In the genomic region with DNA sequence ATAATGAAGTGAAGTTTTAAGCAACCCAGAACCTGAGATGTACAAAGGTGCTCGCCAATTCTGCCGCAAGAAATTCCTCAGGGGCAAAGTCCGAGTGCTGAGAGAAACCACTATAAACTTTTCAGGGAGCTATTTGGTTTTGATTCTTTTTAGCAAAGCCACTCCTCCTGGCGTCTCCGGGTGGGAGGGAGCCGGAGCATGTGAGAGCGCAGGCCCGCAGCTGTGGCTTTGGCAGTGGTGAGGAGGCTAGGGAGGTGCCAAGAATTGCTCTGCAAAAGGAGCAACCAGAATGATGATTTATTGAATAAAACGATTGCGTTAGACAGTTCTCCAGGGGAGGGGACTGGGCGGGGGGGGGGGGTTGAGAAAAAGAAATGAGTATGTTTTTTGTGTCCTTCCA, we compare ENCODE assay signal across 8 mouse cellular contexts.
A peak's percentile ranks its signal among the peaks of the same experiment; 100 is the strongest.
DNase-seq lines count a peak whose midpoint lies in the region; ATAC-seq lines count a peak whose summit lies in the region.

No protein-coding gene starts in this region.

- ATAC-seq in forebrain, embryonic 11.5 days (replicated peaks; ENCODE audit: low FRiP score): peak; percentile 69

- no peaks in the 10 kb centered on the region for H3K27me3 ChIP-seq in forebrain, embryonic 11.5 days (ENCODE audit: control insufficient read depth, insufficient read depth, low read length)

- H3K27ac ChIP-seq in forebrain, embryonic 11.5 days (ENCODE audit: low read depth, low read length): no peak overlapping the region; the same call in 1 of the 2 replicates

- H3K4me2 ChIP-seq in forebrain, embryonic 11.5 days (ENCODE audit: low read depth, low read length, severe bottlenecking): no peak overlapping the region

- no peaks in the 10 kb centered on the region for H3K36me3 ChIP-seq in forebrain, embryonic 11.5 days (ENCODE audit: control insufficient read depth, insufficient read depth, low read length)

- H3K4me3 ChIP-seq in forebrain, embryonic 11.5 days (ENCODE audit: low read depth, low read length): no peak overlapping the region

- peak; percentile 74 for DNase-seq in urinary bladder, postnatal 14 days (ENCODE audit: low spot score)
- DNase-seq in urinary bladder, postnatal 10 days (ENCODE audit: low spot score): no peak
- DNase-seq in forebrain, embryonic 11.5 days (ENCODE audit: low spot score): peak; percentile 69
- DNase-seq in heart, postnatal 25 days (ENCODE audit: low spot score): peak; percentile 62
- peak; percentile 70 to 81 for DNase-seq in kidney, postnatal 25 days
- DNase-seq in lung, postnatal 14 days: peak; percentile 67
- peak; percentile 46 to 54 for DNase-seq in right cerebral cortex, postnatal 36 days (ENCODE audit: low spot score in 2 of 2)
- no peak for DNase-seq in MN1 (ENCODE audit: low spot score)

- H3K9me3 ChIP-seq in forebrain, embryonic 11.5 days (ENCODE audit: control insufficient read depth, low read length): no peaks in the 10 kb centered on the region

- WGBS in forebrain, embryonic 11.5 days: 12% methylated on average over 11 of the region's 11 CpGs

- H3K9ac ChIP-seq in forebrain, embryonic 11.5 days (ENCODE audit: low read length): no peak overlapping the region

- peaks cover 9% of the 10 kb centered on the region for H3K4me1 ChIP-seq in forebrain, embryonic 11.5 days (replicated peaks; ENCODE audit: control insufficient read depth, insufficient read depth, low read length)

- intact Hi-C loops in heart, postnatal 25 days (cut with DNase I): no loop called here

Comparison
In these comparisons a context has a peak if more than half of its experiments do, and no peak if none do; other contexts are left out.
1. DNase-seq: peak in urinary bladder, postnatal 14 days (single experiment), forebrain, embryonic 11.5 days (single experiment), heart, postnatal 25 days (single experiment), kidney, postnatal 25 days (2 of 2), lung, postnatal 14 days (single experiment) and right cerebral cortex, postnatal 36 days (2 of 2); none in urinary bladder, postnatal 10 days (single experiment) and MN1 (single experiment).